Mouse (Mus musculus): ENCODE measurements around the gene Cacna1d. TPM values are rescaled to one million over a fixed set of nuclear protein-coding genes. Genes with fewer than 3 reads are reported as not detected.
A peak's percentile ranks its signal among the peaks of the same experiment; 100 is the strongest.

Gene Cacna1d
- polyA plus RNA-seq, 2 experiments: 4.9 to 13.0 TPM

DNA sequence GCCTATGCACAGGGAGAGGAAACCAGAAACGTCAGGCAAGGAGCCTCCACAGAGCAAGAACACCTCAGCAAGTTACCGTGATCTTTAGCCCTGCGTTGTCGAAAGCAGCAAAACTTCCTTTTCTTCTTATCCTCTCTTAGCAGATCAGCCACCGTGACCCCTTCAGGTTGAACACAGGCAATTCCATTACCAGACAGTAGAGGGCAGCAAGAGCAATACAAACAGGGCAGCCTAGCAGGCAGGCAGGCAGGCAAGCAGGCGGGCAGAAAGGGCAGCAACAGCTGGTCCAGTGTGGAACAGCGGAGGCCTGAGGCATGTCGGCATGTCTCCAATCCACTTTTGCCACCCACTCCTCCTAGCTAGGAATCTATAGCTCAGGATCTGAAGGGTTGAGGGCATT, 354.3 kb downstream of the Cacna1d start:
- H3K4me1 ChIP-seq (ENCODE audit: control insufficient read depth, insufficient read depth, low read length): no peaks in the 10 kb centered on the region
- no peak overlapping the region for H3K4me2 ChIP-seq (replicated peaks; ENCODE audit: low read depth, low read length, severe bottlenecking)
- no peak for TF ChIP-seq POLR2A (IDR thresholded peaks at IDR 0.05; ENCODE audit: borderline replicate concordance, extremely low read depth, insufficient read depth, insufficient read length)
- ATAC-seq (ENCODE audit: low FRiP score, low read depth) (peak; percentile 81; the same call in 1 of the 2 replicates), DNase-seq (ENCODE audit: low spot score) (peak; percentile 81)
- H3K4me3 ChIP-seq (replicated peaks; ENCODE audit: low read length): no peak overlapping the region
- no peaks in the 10 kb centered on the region for H3K36me3 ChIP-seq (ENCODE audit: control insufficient read depth, insufficient read depth, low read length)
- H3K27me3 ChIP-seq (ENCODE audit: control insufficient read depth, insufficient read depth, low read length): no peaks in the 10 kb centered on the region
- H3K9me3 ChIP-seq (ENCODE audit: control insufficient read depth, low read length): no peaks in the 10 kb centered on the region
- H3K27ac ChIP-seq (replicated peaks; ENCODE audit: low read depth, low read length): no peak overlapping the region
- 4% methylated on average over 8 of the region's 8 CpGs for WGBS
- H3K9ac ChIP-seq (ENCODE audit: low read depth, low read length, severe bottlenecking): no peak overlapping the region

DNA sequence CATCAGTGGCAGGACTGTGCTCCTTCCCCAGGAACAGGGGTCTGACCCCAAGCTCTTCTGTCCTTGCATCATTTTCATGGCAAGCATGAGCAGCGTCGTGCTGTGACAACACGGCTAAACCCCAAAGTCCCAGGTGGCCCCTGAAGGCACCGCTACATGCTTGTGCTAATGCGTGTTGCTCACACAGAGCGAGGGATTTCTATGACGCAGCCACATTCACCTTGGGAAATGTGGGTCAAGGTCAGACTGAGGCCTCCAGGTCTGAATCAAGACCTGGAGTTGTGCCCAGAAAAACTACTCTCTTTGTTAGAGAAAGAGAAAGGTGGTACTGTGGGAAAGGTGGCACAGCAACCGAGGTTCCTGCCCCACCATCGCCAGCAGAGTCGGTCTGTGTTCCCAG, 355.9 kb downstream of the Cacna1d start:
- 78% methylated on average over 10 of the region's 10 CpGs for WGBS

DNA sequence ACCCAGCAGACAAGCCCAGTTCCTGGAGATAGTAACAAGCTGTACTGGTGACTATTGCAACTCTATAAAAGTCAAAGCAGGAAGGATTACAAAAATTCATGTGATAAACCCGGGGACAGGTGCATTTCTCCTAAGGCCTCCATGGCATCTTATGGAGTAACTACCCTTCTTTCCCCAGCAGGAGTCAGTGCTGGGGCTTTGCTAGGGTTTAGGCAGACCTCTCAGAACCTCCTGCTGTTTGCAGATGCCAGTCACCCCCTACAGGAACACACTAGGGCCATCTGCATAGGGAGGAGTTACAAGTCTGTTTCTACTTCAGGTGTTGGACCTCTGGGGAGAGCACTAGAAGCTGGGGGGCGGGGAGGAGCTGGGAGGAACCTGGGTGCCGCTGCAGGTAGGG, 357.6 kb downstream of the Cacna1d start:
- WGBS: 35% methylated on average over 3 of the region's 3 CpGs
- Histone ChIP-seq H3K4me3 (replicated peaks; ENCODE audit: low read length) (no peak overlapping the region), H3K9me3 (ENCODE audit: control insufficient read depth, low read length) (no peaks in the 10 kb centered on the region), H3K27ac (replicated peaks; ENCODE audit: low read depth, low read length) (no peak overlapping the region), H3K4me1 (ENCODE audit: control insufficient read depth, insufficient read depth, low read length) (no peaks in the 10 kb centered on the region), H3K27me3 (ENCODE audit: control insufficient read depth, insufficient read depth, low read length) (no peaks in the 10 kb centered on the region), H3K9ac (ENCODE audit: low read depth, low read length, severe bottlenecking) (no peak overlapping the region), H3K4me2 (replicated peaks; ENCODE audit: low read depth, low read length, severe bottlenecking) (no peak overlapping the region), H3K36me3 (ENCODE audit: control insufficient read depth, insufficient read depth, low read length) (no peaks in the 10 kb centered on the region)
- ATAC-seq (ENCODE audit: low FRiP score, low read depth): no peak
- no peak for DNase-seq (ENCODE audit: low spot score)
- TF ChIP-seq POLR2A (IDR thresholded peaks at IDR 0.05; ENCODE audit: borderline replicate concordance, extremely low read depth, insufficient read depth, insufficient read length): no peak

More for the DNA sequence above, 355.9 kb downstream of the Cacna1d start:
- no peaks in the 10 kb centered on the region for H3K36me3 ChIP-seq (ENCODE audit: control insufficient read depth, insufficient read depth, low read length)
- ATAC-seq (ENCODE audit: low FRiP score, low read depth) (no peak), DNase-seq (ENCODE audit: low spot score) (no peak)
- H3K9ac ChIP-seq (ENCODE audit: low read depth, low read length, severe bottlenecking): no peak overlapping the region
- no peak overlapping the region for H3K27ac ChIP-seq (replicated peaks; ENCODE audit: low read depth, low read length)
- no peaks in the 10 kb centered on the region for H3K4me1 ChIP-seq (ENCODE audit: control insufficient read depth, insufficient read depth, low read length)
- no peak overlapping the region for H3K4me3 ChIP-seq (replicated peaks; ENCODE audit: low read length)
- no peak overlapping the region for H3K4me2 ChIP-seq (replicated peaks; ENCODE audit: low read depth, low read length, severe bottlenecking)
- no peaks in the 10 kb centered on the region for H3K27me3 ChIP-seq (ENCODE audit: control insufficient read depth, insufficient read depth, low read length)
- no peak for TF ChIP-seq POLR2A (IDR thresholded peaks at IDR 0.05; ENCODE audit: borderline replicate concordance, extremely low read depth, insufficient read depth, insufficient read length)
- no peaks in the 10 kb centered on the region for H3K9me3 ChIP-seq (ENCODE audit: control insufficient read depth, low read length)

DNA sequence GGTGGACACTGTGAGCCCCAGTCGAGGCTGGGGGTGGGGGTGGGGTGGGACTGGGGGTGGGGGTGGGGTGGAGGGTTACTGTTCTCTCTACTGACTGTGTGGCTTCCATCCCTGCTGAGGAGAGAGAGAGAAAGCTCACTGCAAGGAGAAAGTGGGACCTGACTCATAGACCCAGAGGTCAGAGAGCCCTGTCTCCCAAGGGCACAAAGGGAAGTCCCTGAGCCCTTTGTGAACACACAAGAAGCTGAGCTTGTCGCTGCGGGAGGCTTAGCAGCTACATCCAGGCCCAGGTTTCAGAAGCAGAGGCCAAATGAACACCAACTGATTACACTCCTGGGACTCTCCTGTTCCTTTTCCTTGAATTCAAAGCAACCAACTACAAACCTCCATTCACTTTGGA, 360.0 kb downstream of the Cacna1d start:
- no peak for TF ChIP-seq POLR2A (IDR thresholded peaks at IDR 0.05; ENCODE audit: borderline replicate concordance, extremely low read depth, insufficient read depth, insufficient read length)
- Histone ChIP-seq H3K36me3 (ENCODE audit: control insufficient read depth, insufficient read depth, low read length) (no peaks in the 10 kb centered on the region), H3K9me3 (ENCODE audit: control insufficient read depth, low read length) (no peaks in the 10 kb centered on the region), H3K27me3 (ENCODE audit: control insufficient read depth, insufficient read depth, low read length) (no peaks in the 10 kb centered on the region), H3K4me1 (ENCODE audit: control insufficient read depth, insufficient read depth, low read length) (no peaks in the 10 kb centered on the region), H3K27ac (replicated peaks; ENCODE audit: low read depth, low read length) (no peak overlapping the region), H3K4me2 (replicated peaks; ENCODE audit: low read depth, low read length, severe bottlenecking) (no peak overlapping the region), H3K4me3 (replicated peaks; ENCODE audit: low read length) (no peak overlapping the region), H3K9ac (ENCODE audit: low read depth, low read length, severe bottlenecking) (no peak overlapping the region)
- ATAC-seq (ENCODE audit: low FRiP score, low read depth) (no peak), DNase-seq (ENCODE audit: low spot score) (no peak)
- WGBS: 23% methylated on average over 3 of the region's 3 CpGs

DNA sequence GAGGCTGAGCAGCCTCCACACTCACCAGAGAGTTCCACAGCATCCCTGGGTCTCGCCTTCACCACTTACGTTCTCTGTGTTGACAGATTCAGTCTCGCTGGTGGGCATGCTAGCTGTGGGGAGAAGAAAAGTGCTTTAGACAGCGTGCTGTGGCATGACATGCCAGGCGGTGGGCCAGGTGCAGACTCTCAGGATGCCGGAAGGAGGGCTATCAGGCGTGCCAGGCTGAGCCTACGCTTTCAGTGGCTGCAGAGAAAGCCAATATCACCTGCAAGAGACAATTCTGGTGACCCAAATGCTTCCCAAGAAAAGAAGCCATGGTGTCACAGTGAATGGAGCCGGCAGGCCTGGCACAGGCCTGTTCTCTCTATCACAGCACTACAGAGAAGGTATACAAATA, 361.2 kb downstream of the Cacna1d start:
- ATAC-seq (ENCODE audit: low FRiP score, low read depth): no peak
- Histone ChIP-seq H3K4me2 (replicated peaks; ENCODE audit: low read depth, low read length, severe bottlenecking) (no peak overlapping the region), H3K9me3 (ENCODE audit: control insufficient read depth, low read length) (no peaks in the 10 kb centered on the region), H3K27me3 (ENCODE audit: control insufficient read depth, insufficient read depth, low read length) (no peaks in the 10 kb centered on the region), H3K36me3 (ENCODE audit: control insufficient read depth, insufficient read depth, low read length) (no peaks in the 10 kb centered on the region), H3K27ac (replicated peaks; ENCODE audit: low read depth, low read length) (no peak overlapping the region), H3K4me1 (ENCODE audit: control insufficient read depth, insufficient read depth, low read length) (no peaks in the 10 kb centered on the region), H3K9ac (ENCODE audit: low read depth, low read length, severe bottlenecking) (no peak overlapping the region), H3K4me3 (replicated peaks; ENCODE audit: low read length) (no peak overlapping the region)
- WGBS: 91% methylated on average over 9 of the region's 9 CpGs
- TF ChIP-seq POLR2A (IDR thresholded peaks at IDR 0.05; ENCODE audit: borderline replicate concordance, extremely low read depth, insufficient read depth, insufficient read length): no peak
- DNase-seq (ENCODE audit: low spot score): no peak

DNA sequence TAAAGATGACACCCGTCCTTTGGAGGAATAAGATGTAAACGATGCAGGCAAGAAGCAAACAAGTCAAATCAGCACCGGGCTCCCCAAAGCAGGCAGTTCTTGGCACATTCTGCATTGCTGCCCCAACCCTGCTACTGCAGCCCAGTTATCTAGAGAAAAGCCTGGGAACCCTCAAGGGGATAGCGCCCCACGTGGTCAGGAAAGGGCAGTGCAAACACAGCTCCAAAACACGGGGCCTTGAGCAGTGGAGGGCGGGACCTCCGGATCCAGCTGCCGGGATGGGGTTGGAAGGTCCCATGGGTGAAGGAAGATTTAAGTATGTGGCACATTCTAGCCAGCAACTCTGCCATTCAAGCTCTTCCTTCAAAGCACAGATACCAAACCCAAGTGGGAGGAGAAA, 361.9 kb downstream of the Cacna1d start:
- H3K9ac ChIP-seq (ENCODE audit: low read depth, low read length, severe bottlenecking): no peak overlapping the region
- ATAC-seq (ENCODE audit: low FRiP score, low read depth) (no peak), DNase-seq (ENCODE audit: low spot score) (no peak)
- no peaks in the 10 kb centered on the region for H3K4me1 ChIP-seq (ENCODE audit: control insufficient read depth, insufficient read depth, low read length)
- WGBS: 34% methylated on average over 9 of the region's 9 CpGs
- no peaks in the 10 kb centered on the region for H3K27me3 ChIP-seq (ENCODE audit: control insufficient read depth, insufficient read depth, low read length)
- H3K27ac ChIP-seq (replicated peaks; ENCODE audit: low read depth, low read length): no peak overlapping the region
- H3K9me3 ChIP-seq (ENCODE audit: control insufficient read depth, low read length): no peaks in the 10 kb centered on the region
- H3K36me3 ChIP-seq (ENCODE audit: control insufficient read depth, insufficient read depth, low read length): no peaks in the 10 kb centered on the region
- TF ChIP-seq POLR2A (IDR thresholded peaks at IDR 0.05; ENCODE audit: borderline replicate concordance, extremely low read depth, insufficient read depth, insufficient read length): no peak
- H3K4me3 ChIP-seq (replicated peaks; ENCODE audit: low read length): no peak overlapping the region
- H3K4me2 ChIP-seq (replicated peaks; ENCODE audit: low read depth, low read length, severe bottlenecking): no peak overlapping the region

Measured in limb, embryonic 14.5 days (tissue).